Mouse (Mus musculus): ENCODE results near the gene Yod1. TPM values are rescaled to one million over a fixed set of nuclear protein-coding genes. Genes with fewer than 3 reads are reported as not detected.

Gene Yod1
- total and polyA plus RNA-seq, 3 experiments, result 6.1 to 8.6 TPM; not detected in 1

GRCm38 (mm10) chr1:130764027-130764461 is 46.9 kb downstream of the Yod1 start:
- no peak for TF ChIP-seq JUND (IDR thresholded peaks at IDR 0.05; ENCODE audit: low read depth, low read length)
- TF ChIP-seq NRF1 (IDR thresholded peaks at IDR 0.05; ENCODE audit: insufficient read depth, low read depth, low read length, poor library complexity, severe bottlenecking), result no peak
- TF ChIP-seq RAD21 (IDR thresholded peaks at IDR 0.05; ENCODE audit: low read depth, low read length), result no peak
- TF ChIP-seq RCOR1 (IDR thresholded peaks at IDR 0.05; ENCODE audit: low read depth, low read length), result no peak
- no peak for TF ChIP-seq POLR2A (IDR thresholded peaks at IDR 0.05; ENCODE audit: control insufficient read depth in 1 of 2, insufficient read depth in 1 of 2, low read depth in 1 of 2, low read length in 2 of 2, poor library complexity in 1 of 2)
- TF ChIP-seq USF2 (IDR thresholded peaks at IDR 0.05; ENCODE audit: borderline replicate concordance in 1 of 2, insufficient read depth in 1 of 2, low read depth in 1 of 2, low read length in 2 of 2), result no peak
- no peak for TF ChIP-seq POLR2AphosphoS2 (IDR thresholded peaks at IDR 0.05; ENCODE audit: low read length)
- no peak for TF ChIP-seq ZKSCAN1 (IDR thresholded peaks at IDR 0.05; ENCODE audit: low read depth, low read length)
- TF ChIP-seq UBTF (IDR thresholded peaks at IDR 0.05; ENCODE audit: borderline replicate concordance, insufficient read depth, low read depth, low read length), result no peak
- TF ChIP-seq KAT2A (conservative IDR thresholded peaks at IDR 0.05; ENCODE audit: low read depth, low read length), result no peak
- H3K27ac ChIP-seq (ENCODE audit: control insufficient read depth, low read depth, low read length), result no peak overlapping the region
- H3K9ac ChIP-seq (ENCODE audit: control insufficient read depth, low read depth, low read length, poor library complexity, severe bottlenecking), result no peak overlapping the region
- H3K4me3 ChIP-seq (ENCODE audit: control insufficient read depth in 1 of 2, insufficient read depth in 1 of 2, low read depth in 2 of 2, low read length in 2 of 2), result no peak overlapping the region
- no peaks in the 10 kb centered on the region for H3K4me1 ChIP-seq (ENCODE audit: control insufficient read depth in 1 of 2, insufficient read depth in 2 of 2, low read length in 2 of 2)
- no peaks in the 10 kb centered on the region for H3K79me2 ChIP-seq (ENCODE audit: control insufficient read depth, insufficient read depth, low read length, poor library complexity)
- no peaks in the 10 kb centered on the region for H3K9me3 ChIP-seq (replicated peaks; ENCODE audit: insufficient read depth, low read length)
- no peak for DNase-seq (ENCODE audit: low read depth, low spot score)
- peaks cover 3 to 6% of the 10 kb centered on the region in 2 experiments for H3K27me3 ChIP-seq (ENCODE audit: control insufficient read depth in 1 of 2, insufficient read depth in 2 of 2, low read length in 2 of 2)
- H3K36me3 ChIP-seq (ENCODE audit: control insufficient read depth in 1 of 2, insufficient read depth in 2 of 2, low read length in 2 of 2), result no peaks in the 10 kb centered on the region; a peak in 1 of 4 replicates

GRCm38 (mm10) chr1:130767066-130767465 is 49.9 kb downstream of the Yod1 start:
- H3K4me1 ChIP-seq (ENCODE audit: control insufficient read depth in 1 of 2, insufficient read depth in 2 of 2, low read length in 2 of 2), result no peaks in the 10 kb centered on the region
- peaks cover 3 to 6% of the 10 kb centered on the region in 2 experiments; a peak in 3 of 4 replicates for H3K27me3 ChIP-seq (ENCODE audit: control insufficient read depth in 1 of 2, insufficient read depth in 2 of 2, low read length in 2 of 2)
- H3K9me3 ChIP-seq (replicated peaks; ENCODE audit: insufficient read depth, low read length), result no peaks in the 10 kb centered on the region
- DNase-seq (ENCODE audit: low read depth, low spot score), result no peak
- H3K79me2 ChIP-seq (ENCODE audit: control insufficient read depth, insufficient read depth, low read length, poor library complexity), result no peaks in the 10 kb centered on the region
- H3K36me3 ChIP-seq (ENCODE audit: control insufficient read depth in 1 of 2, insufficient read depth in 2 of 2, low read length in 2 of 2), result no peaks in the 10 kb centered on the region
- no peak for TF ChIP-seq ELF1 (IDR thresholded peaks at IDR 0.05; ENCODE audit: low read depth, low read length)
- no peak for TF ChIP-seq TCF12 (IDR thresholded peaks at IDR 0.05; ENCODE audit: low read depth, low read length)
- TF ChIP-seq ZC3H11A (IDR thresholded peaks at IDR 0.05; ENCODE audit: low read depth, low read length), result no peak
- no peak for TF ChIP-seq MYB (IDR thresholded peaks at IDR 0.05; ENCODE audit: low read depth, low read length)
- no peak for TF ChIP-seq MAX (IDR thresholded peaks at IDR 0.05; ENCODE audit: low read length)
- TF ChIP-seq EP300 (IDR thresholded peaks at IDR 0.05; ENCODE audit: low read depth in 1 of 2, low read length in 2 of 2), result no peak
- no peak for TF ChIP-seq SMC3 (IDR thresholded peaks at IDR 0.05; ENCODE audit: low read depth, low read length)
- TF ChIP-seq UBTF (IDR thresholded peaks at IDR 0.05; ENCODE audit: borderline replicate concordance, insufficient read depth, low read depth, low read length), result no peak
- TF ChIP-seq POLR2AphosphoS2 (IDR thresholded peaks at IDR 0.05; ENCODE audit: low read length), result no peak
- no peak for TF ChIP-seq MAFK (IDR thresholded peaks at IDR 0.05; ENCODE audit: borderline replicate concordance, low read depth, low read length)
- no peak for TF ChIP-seq ZKSCAN1 (IDR thresholded peaks at IDR 0.05; ENCODE audit: low read depth, low read length)
- TF ChIP-seq SIN3A (IDR thresholded peaks at IDR 0.05; ENCODE audit: low read length), result no peak
- TF ChIP-seq NELFE (IDR thresholded peaks at IDR 0.05; ENCODE audit: low read depth, low read length), result no peak
- TF ChIP-seq JUND (IDR thresholded peaks at IDR 0.05; ENCODE audit: low read depth, low read length), result no peak
- no peak overlapping the region for H3K4me3 ChIP-seq (ENCODE audit: control insufficient read depth in 1 of 2, insufficient read depth in 1 of 2, low read depth in 2 of 2, low read length in 2 of 2)
- no peak overlapping the region for H3K27ac ChIP-seq (ENCODE audit: control insufficient read depth, low read depth, low read length)
- H3K9ac ChIP-seq (ENCODE audit: control insufficient read depth, low read depth, low read length, poor library complexity, severe bottlenecking), result no peak overlapping the region

All from MEL (cell line).